Mouse (Mus musculus) thymus, adult 2 months (tissue): ENCODE measurements around the gene Krt23.

Experiments
- CTCF ChIP-seq: fragments of 200-500 bp; IDR thresholded peaks from 2 replicates; pipeline ENCODE4 v1.5.1; 2012; ENCODE audit warnings: mild to moderate bottlenecking, control low read depth, low read length, moderate library complexity, borderline replicate concordance; ENCODE audit not compliant: control insufficient read depth, poor library complexity, insufficient read depth; ENCODE audit errors: extremely low read depth
- POLR2A ChIP-seq: fragments of 200-500 bp; IDR thresholded peaks from 2 replicates; pipeline ENCODE4 v1.6.1; 2012; ENCODE audit warnings: mild to moderate bottlenecking, low read length, control low read depth, moderate library complexity; ENCODE audit not compliant: control insufficient read depth, poor library complexity, insufficient read depth; ENCODE audit errors: extremely low read depth

- TF ChIP-seq CTCF (no peak), POLR2A (no peak)
Observed at GRCm38 (mm10) chr11:99461736-99462135, 31.2 kb downstream of the Krt23 start.
